Mouse (Mus musculus): ENCODE data around the gene Prkag2. TPM values are rescaled to one million over a fixed set of nuclear protein-coding genes. Genes with fewer than 3 reads are reported as not detected.

Gene Prkag2
- polyA plus RNA-seq, 1 experiment from 2014 or later = 74.5 TPM

- H3K4me2 ChIP-seq (replicated peaks) = no peak overlapping the region
- peaks cover 44% of the 10 kb centered on the region for H3K36me3 ChIP-seq
- no peak overlapping the region for H3K4me3 ChIP-seq (replicated peaks)
- peaks cover 12% of the 10 kb centered on the region for H3K4me1 ChIP-seq (replicated peaks)
- H3K9me3 ChIP-seq = no peaks in the 10 kb centered on the region
- H3K27ac ChIP-seq = no peak overlapping the region
- H3K27me3 ChIP-seq = no peaks in the 10 kb centered on the region
- no peak for ATAC-seq
- no peak overlapping the region for H3K9ac ChIP-seq (replicated peaks)
- 52% methylated on average over 4 of the region's 4 CpGs for WGBS
These were observed 283.3 kb downstream of the Prkag2 start for GRCm38 (mm10) chr5:24817191-24817590.

GRCm38 (mm10) chr5:24813946-24814345 is 286.5 kb downstream of the Prkag2 start:
- Histone ChIP-seq H3K36me3 (peaks cover 69% of the 10 kb centered on the region), H3K4me2 (replicated peaks) (no peak overlapping the region), H3K27me3 (no peaks in the 10 kb centered on the region), H3K4me3 (replicated peaks) (no peak overlapping the region), H3K4me1 (replicated peaks) (no peaks in the 10 kb centered on the region), H3K27ac (no peak overlapping the region), H3K9ac (replicated peaks) (no peak overlapping the region), H3K9me3 (no peaks in the 10 kb centered on the region)
- 95% methylated on average over 3 of the region's 3 CpGs for WGBS
- ATAC-seq = no peak

- Histone ChIP-seq H3K27ac (no peak overlapping the region), H3K36me3 (peaks cover 75% of the 10 kb centered on the region), H3K9me3 (no peaks in the 10 kb centered on the region), H3K4me3 (replicated peaks) (no peak overlapping the region), H3K27me3 (no peaks in the 10 kb centered on the region), H3K9ac (replicated peaks) (no peak overlapping the region), H3K4me1 (replicated peaks) (no peaks in the 10 kb centered on the region), H3K4me2 (replicated peaks) (no peak overlapping the region)
- WGBS = 81% methylated on average over 4 of the region's 4 CpGs
- no peak for ATAC-seq
These were observed 287.4 kb downstream of the Prkag2 start for GRCm38 (mm10) chr5:24813005-24813404.

Other genes with a start within 250 kb of the Prkag2 start
- not detected in 2 replicates for gene Galntl5, start 80.8 kb upstream of the Prkag2 start, polyA plus RNA-seq (2015; fragmentation: Nextera tagmentation; extraction: Ambion mirVana)
- 42.0 and 42.4 TPM in 2 replicates for gene Galnt11, start 121.3 kb upstream of the Prkag2 start, polyA plus RNA-seq (2015; fragmentation: Nextera tagmentation; extraction: Ambion mirVana)
- gene E130116L18Rik, start 122.5 kb upstream of the Prkag2 start, polyA plus RNA-seq (2015; fragmentation: Nextera tagmentation; extraction: Ambion mirVana) = not detected in 2 replicates

Measured in midbrain, embryonic 13.5 days (tissue).